Mouse (Mus musculus) CD4-positive, CD25-positive, alpha-beta regulatory T cell, adult 4 months (primary cell): ENCODE results near the gene Casp9. TPM values are rescaled to one million over a fixed set of nuclear protein-coding genes. Genes with fewer than 3 reads are reported as not detected.

Source experiments
- ATAC-seq: one replicate; pipeline ENCODE4 v1.8.0; 2017
- polyA plus RNA-seq, 2 experiments: library from polyadenylated mRNA; unstranded; fragments of 100-300 nt; shearing (Covaris generic); gene quantifications; one replicate each; pipeline ENCODE4 v1.2.1; 2017

Casp9 gene
- polyA plus RNA-seq, 2 experiments from 2014 or later = 10.8 to 12.4 TPM

GRCm38 (mm10) chr4:141818861-141819260, 25.4 kb downstream of the Casp9 start:
- ATAC-seq = no peak

GRCm38 (mm10) chr4:141819316-141819715, 25.9 kb downstream of the Casp9 start:
- ATAC-seq = no peak

DNA sequence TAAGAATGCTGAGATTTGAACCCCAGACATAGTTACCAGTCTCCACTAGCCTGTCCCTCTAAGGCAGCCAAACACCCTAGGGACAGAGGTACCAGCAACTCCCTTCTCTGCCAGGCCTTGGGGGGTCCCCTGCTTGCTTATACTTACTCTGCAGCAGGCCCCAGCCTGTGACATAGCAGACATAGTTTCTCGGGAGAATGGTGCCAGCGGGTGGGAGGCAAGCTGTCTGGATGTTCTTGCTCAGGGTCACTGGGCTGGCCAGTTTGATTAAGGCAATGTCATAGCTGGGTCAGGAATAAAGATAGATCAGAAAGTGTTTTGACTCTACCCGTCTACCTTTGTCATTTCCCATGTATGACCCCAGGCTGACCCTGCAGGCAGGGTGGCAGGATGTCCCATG, 27.8 kb downstream of the Casp9 start:
- ATAC-seq = no peak

DNA sequence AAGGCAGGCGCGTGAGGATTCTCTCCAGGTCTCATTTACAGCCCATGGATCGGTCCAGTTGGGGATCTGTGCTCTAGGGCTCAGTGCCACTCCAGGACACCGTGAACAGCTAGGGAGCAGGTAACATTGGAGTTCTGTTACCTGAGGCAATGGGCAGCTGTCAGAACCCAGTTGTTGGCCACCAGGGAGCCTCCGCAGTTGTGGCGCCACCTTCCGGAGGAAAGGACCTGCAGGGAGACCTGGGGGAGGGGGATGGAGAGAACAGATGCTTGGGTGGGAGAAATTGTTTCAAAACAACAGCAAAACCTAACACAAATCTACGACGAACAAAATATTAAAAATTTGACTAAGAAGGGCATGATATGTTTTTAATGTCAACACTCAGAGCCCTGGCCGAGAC, 28.7 kb downstream of the Casp9 start:
- ATAC-seq = no peak

GRCm38 (mm10) chr4:141822979-141823378, 29.6 kb downstream of the Casp9 start:
- ATAC-seq = no peak

DNA sequence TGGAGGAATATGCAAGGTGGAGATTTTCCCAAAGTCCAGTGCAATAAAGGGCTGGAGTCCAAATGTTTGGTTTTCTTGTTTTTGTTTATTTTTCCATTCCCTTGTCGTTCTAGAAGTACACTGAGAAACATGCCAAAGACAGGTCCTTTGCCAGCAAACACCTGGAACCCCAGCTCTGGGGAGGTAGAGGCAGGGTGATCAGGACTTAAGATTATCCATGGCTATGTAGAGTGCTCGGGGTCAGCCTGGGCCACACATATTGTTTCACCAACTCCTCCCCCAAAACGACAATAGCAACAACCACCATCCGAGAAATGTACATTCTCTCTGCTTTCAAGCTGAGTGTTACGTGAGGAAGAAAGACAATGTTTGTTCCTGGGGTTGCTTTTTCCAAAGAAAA, 32.6 kb downstream of the Casp9 start, which contains the start of gene Cela2a:
TSS of gene Cela2a (minus strand) at position 101 of the 400 bp plus-strand sequence.
- ATAC-seq = no peak

DNA sequence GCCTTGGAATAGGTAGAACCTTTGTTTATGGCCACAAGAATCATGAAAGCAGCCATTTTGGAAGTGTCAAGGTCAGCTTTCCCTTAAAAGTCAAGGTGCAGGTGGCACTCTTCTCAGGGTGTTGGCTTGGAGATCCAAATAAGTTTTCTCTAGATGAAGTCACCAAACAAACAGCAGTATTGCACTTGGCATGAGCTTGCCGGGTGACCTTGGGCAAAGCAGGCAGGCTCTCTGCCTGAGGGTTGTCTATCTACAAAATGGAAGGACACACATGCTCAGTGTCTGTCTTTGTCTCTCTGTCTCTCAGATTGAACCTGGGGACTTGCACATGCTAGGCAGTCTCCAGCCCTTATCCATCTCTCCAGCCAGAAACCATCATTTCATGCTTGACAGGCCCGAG, 34.0 kb downstream of the Casp9 start:
- no peak for ATAC-seq

DNA sequence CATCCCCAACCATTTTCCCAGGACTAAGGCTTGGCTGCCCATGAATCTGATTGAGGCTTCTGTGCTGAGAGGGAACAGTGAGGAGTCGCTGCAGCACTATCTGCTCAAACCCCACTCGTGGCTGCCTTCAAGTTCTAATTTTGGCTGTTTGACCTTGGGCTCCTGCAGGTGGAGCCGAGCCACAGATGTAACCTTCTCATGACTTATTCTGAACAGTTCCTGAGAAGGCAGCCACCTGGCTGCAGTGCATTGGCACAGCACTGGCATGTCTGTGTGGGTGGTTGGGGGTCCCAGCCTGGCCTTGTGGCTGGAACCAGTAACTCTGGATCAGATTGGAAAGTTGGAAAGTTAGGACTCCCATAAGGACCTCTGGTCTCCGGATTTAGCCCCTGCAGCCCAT, 34.8 kb downstream of the Casp9 start:
- ATAC-seq = no peak

GRCm38 (mm10) chr4:141830381-141830780, 37.0 kb downstream of the Casp9 start:
- ATAC-seq = no peak

DNA sequence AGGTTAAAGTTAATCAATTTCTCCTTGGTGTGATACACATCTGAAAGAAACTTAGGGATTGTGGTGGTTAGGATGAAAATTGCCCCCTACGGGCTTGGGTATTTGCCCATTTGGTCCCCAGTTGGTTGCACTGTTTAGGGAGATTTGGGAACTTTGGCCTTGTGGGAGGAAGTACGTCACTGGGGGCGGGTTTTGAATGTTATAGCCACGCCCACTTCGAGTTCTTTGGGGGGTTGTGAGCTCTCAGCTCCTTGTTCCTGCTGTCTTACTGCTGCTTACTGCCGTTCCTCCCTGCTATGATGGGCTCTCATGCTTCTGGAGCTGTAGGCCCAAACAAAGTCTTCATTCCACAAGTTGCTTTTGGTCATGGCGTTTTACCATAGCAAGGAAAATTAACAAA, 37.9 kb downstream of the Casp9 start:
- ATAC-seq = no peak

- no peak for ATAC-seq
Observed at GRCm38 (mm10) chr4:141833911-141834310, 40.5 kb downstream of the Casp9 start.

DNA sequence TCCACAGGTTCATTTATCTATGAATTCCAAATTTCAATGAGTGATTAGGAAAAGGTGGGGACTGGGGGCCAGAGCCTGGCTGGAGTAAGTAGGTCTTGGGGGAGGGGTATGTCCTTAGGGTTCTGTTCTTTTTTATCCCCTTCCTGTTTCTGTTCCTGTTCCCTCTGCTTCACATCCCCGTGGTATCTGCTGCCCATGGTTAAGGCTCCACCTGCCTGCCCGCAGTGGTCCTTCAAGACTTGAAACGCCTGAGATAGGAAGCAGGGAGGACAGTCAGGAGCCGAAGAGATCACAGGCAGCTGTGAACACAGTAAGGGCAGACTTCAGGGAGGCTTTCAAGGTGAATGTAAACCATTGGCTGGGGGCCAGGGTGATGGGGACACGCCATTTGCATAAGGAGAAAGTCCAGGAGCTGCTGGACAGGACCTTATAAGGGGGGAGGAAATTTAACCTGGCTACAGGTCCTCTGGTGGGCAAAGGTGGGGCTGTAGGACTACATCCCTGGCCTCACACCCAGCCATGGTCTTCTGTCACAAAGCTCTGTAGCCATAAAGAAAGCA, 41.2 kb downstream of the Casp9 start:
- no peak for ATAC-seq

- ATAC-seq = no peak
Observed at GRCm38 (mm10) chr4:141845999-141846398, 52.6 kb downstream of the Casp9 start, which contains the start of gene Ctrc. Gene Ctrc (minus strand): TSS chr4:141846359.

DNA sequence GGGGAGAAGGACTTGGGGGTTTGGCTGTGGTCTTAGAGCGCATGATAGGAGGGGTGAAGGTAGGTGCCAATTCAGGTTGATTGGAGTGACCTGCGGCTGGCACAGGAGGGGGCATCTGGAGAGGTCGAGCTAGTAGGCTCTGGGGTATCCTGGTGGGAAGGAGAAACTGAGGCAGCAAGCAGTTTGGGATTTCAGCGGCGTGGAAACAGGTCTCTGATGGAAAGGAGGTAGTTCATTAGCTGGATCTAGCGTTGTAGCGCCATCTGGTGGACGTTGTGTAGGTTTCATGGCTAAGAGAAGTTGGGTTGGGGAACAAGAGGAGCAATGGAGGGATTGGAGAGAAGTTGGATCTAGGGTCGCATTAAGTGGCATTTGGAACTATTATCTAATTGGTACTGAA, 60.0 kb downstream of the Casp9 start:
- peak; percentile 46 for ATAC-seq

GRCm38 (mm10) chr4:141857422-141857930, 64.1 kb downstream of the Casp9 start:
- ATAC-seq = peak; percentile 51

GRCm38 (mm10) chr4:141858501-141858900, 65.1 kb downstream of the Casp9 start:
- ATAC-seq = no peak

- no peak for ATAC-seq
Observed at GRCm38 (mm10) chr4:141859351-141859750, 65.9 kb downstream of the Casp9 start.

DNA sequence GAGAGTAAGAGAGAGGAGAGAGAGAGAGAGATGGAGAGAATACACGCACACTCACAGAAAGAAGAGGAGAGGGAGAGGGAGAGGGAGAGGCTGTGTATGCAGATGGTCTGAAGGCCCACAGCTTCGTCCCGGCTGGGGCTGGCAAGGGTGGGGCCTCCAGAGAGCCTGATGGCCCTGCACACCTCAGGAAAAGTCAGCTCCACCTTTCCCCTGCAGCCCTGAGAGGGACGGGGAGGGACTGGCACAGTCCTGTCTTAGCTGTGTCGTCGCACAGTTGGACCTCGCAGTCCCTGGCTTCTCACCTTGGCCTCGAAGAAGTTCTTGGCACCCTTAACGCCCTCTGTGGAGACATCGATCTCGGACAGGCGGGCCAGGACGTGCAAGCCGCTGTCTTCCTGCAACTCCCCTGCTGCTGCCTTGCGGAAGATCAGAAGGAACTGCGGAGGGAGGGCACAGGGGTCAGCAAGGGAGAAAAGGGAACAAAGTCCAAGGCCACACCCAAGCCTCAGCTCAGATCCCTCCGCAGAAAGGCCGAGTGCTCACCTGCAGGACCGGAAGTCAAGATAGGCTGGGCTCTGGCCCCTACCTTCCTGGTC, 66.9 kb downstream of the Casp9 start:
- ATAC-seq = no peak

GRCm38 (mm10) chr4:141861591-141862295, 68.3 kb downstream of the Casp9 start:
- ATAC-seq = peak; percentile 79

GRCm38 (mm10) chr4:141862867-141863266, 69.5 kb downstream of the Casp9 start:
- no peak for ATAC-seq

- ATAC-seq = peak; percentile 40
Observed at GRCm38 (mm10) chr4:141863726-141864280, 70.4 kb downstream of the Casp9 start.

- no peak for ATAC-seq
Observed at GRCm38 (mm10) chr4:141864506-141864905, 71.1 kb downstream of the Casp9 start.

GRCm38 (mm10) chr4:141865006-141865405, 71.6 kb downstream of the Casp9 start:
- ATAC-seq = no peak
